Mouse (Mus musculus) adrenal gland, postnatal 25 days (tissue): ENCODE data around the gene Ndc80. TPM values are rescaled to one million over a fixed set of nuclear protein-coding genes. Genes with fewer than 3 reads are reported as not detected.
"Not testable (repeated sequence)": the region's sequence is repeated elsewhere in the genome, so short reads cannot be mapped to it uniquely, and the experiment has no call there.

Source experiments
- DNase-seq: peaks from one replicate; pipeline ENCODE4 v3.0.0; 2021; ENCODE audit warnings: mixed read lengths
- total RNA-seq: library from RNA; stranded (reverse); gene quantifications from 2 replicates; pipeline ENCODE4 v1.2.3, GENCODE M21; 2021

Gene Ndc80
- total RNA-seq, 1 experiment from 2014 or later = 4.3 TPM

DNA sequence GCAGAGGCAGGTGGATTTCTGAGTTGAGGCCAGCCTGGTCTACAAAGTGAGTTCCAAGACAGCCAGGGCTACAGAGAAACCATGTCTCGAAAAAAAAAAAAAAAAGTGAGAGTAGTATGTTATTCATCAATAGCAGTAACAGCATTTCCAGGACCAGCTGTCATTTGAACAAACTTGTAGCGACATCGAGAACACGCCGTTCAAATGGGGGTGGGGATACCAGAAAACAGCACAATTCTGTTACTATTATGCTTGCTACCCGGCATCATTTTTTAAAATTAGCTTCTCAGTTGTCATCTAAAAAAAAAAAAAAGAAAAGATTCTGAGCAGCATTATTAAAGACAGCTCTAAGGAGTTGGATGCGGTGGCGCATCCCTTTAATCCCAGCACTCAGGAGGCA, 49.2 kb downstream of the Ndc80 start:
- DNase-seq = no peak

- no peak for DNase-seq
These were observed 50.2 kb downstream of the Ndc80 start for GRCm38 (mm10) chr17:71476346-71477020.

DNA sequence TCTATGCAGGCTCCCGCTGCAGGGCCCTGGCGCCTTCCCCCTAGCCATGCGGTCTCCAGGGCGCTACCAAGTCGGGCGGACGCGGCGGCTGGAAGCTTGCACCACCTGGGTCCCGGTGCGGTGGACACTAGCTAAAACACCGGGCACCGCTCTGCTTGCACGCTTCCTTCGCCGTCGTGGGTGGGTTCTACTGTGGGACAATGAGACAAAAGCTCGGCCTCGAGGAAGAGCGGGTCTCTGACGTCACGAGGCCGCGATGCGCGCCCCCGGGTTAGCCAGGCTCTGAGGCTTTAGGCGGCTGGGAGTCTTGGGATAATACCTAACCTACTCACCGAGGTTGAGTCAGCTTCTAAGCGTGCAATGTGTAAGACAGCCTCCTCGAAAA, 51.0 kb downstream of the Ndc80 start:
- DNase-seq = peak; percentile 58

GRCm38 (mm10) chr17:71474762-71475704, 51.6 kb downstream of the Ndc80 start, which contains the start of gene Smchd1:
Smchd1 (minus strand) TSS chr17:71475343.
- DNase-seq = peak; percentile 93

DNA sequence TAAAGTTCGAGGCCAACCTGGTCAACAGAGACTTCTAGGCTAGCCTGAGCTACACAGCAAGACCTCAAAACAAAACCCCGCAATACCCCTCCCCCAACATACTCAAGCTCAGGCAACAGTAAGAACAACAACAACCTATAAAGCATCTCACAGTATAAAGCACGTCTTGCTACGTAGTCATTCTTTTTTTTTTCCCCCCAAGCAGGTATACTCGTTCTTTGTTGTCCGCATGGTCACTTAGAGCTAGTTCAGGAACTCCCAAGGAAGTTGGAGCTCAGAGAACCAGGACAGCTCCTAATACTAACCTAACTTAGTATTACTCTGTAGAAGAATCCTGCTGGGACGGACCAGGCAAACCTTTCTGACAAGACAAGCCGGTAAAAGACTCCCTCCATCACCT, 52.5 kb downstream of the Ndc80 start:
- no peak for DNase-seq

DNA sequence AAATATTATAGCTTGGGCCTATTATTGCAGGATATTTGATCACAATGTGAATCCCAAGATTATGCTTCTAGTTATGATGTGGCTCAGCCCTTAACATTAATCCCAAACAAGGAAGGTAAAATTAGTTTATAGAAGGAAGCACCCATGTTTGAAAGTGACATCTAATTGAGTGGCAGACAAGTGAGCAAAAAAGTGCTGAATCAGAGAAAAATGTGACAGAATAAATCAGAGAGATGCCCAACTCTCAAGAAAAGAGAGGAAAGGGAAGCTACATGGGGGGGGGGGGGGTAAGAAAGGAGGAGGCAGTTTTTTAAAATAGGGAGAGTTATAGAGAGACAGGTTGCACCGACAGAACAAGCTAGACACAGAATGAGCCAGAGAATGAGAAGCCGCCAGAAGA, 55.4 kb downstream of the Ndc80 start:
- DNase-seq = no peak

GRCm38 (mm10) chr17:71460312-71460711, 66.3 kb downstream of the Ndc80 start:
- DNase-seq = no peak

- DNase-seq = no peak
These were observed 66.8 kb downstream of the Ndc80 start, which contains the start of gene Gm4707 for GRCm38 (mm10) chr17:71459818-71460217. Gm4707 (minus strand) TSS chr17:71459918.

DNA sequence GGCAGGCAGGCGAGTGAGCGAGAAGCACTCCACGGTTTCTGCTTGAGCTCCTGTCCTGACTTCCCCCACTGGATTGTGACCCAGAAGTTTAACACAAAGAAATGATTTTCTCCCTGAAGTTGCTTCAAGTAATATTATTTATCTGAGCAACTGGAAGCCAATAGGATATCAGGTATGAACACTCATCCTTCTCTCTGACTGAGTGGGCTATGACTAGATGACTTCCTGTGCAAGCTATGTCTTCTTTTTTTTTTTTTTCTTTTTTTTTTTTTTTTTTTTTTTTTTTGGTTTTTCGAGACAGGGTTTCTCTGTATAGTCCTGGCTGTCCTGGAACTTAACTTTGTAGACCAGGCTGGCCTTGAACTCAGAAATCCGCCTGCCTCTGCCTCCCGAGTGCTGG, 69.3 kb downstream of the Ndc80 start:
- DNase-seq = not testable (repeated sequence)

Other genes starting within 250 kb of the Ndc80 start
- 4.4 and 5.2 TPM in 2 replicates for gene Emilin2, start 214.9 kb downstream of the Ndc80 start, total RNA-seq
- gene Gm4707, start 66.9 kb downstream of the Ndc80 start, total RNA-seq = 2.6 and 3.4 TPM in 2 replicates
- gene Smchd1, start 51.5 kb downstream of the Ndc80 start, total RNA-seq = 43.5 and 43.6 TPM in 2 replicates
- 1.00 and 1.2 TPM in 2 replicates for gene Spdya, start 25.2 kb upstream of the Ndc80 start, total RNA-seq
- gene Wdr43, start 89.0 kb upstream of the Ndc80 start, total RNA-seq = 45.4 and 46.7 TPM in 2 replicates
- gene Togaram2, start 146.4 kb upstream of the Ndc80 start, total RNA-seq = 0.09 TPM in 1 of 2 replicates, not detected in the other
- not detected in 2 replicates for gene Pcare, start 226.0 kb upstream of the Ndc80 start, total RNA-seq
- 15.9 and 17.2 TPM in 2 replicates for gene Clip4, start 241.6 kb upstream of the Ndc80 start, total RNA-seq